ENCODE assay signal across 19 mouse cellular contexts in genomic region chr8:102497160-102497559, GRCm38 (mm10).
DNase-seq lines count a peak whose midpoint lies in the region; ATAC-seq and TF ChIP-seq lines count a peak whose summit lies in the region.
"Had no signal": no experiment of that assay in that cellular context is flagged by ENCODE, and none has a peak within 500 bp of the region (broad histone marks: within the 10 kb centered on the region; RNA-seq: fewer than 3 reads in every experiment).

No protein-coding gene starts in this region.

- no peak overlapping the region for H3K9ac ChIP-seq in forebrain, embryonic 15.5 days (replicated peaks)
- H3K9ac ChIP-seq in forebrain, embryonic 11.5 days (ENCODE audit: low read length), result no peak overlapping the region
- H3K9ac ChIP-seq in kidney, postnatal 0 days (ENCODE audit: low read depth, low read length), result no peak overlapping the region
- H3K9ac ChIP-seq in embryonic facial prominence, embryonic 14.5 days (ENCODE audit: low read depth, low read length), result no peak overlapping the region
- no peak overlapping the region for H3K9ac ChIP-seq in forebrain, embryonic 16.5 days (replicated peaks; ENCODE audit: low read depth, low read length)
- H3K9ac ChIP-seq: heart, embryonic 15.5 days; hindbrain, embryonic 13.5 days had no signal

- no peak overlapping the region for H3K27ac ChIP-seq in forebrain, embryonic 15.5 days (replicated peaks)
- H3K27ac ChIP-seq in forebrain, embryonic 11.5 days (ENCODE audit: low read depth, low read length), result no peak overlapping the region
- no peak overlapping the region for H3K27ac ChIP-seq in kidney, postnatal 0 days
- H3K27ac ChIP-seq in embryonic facial prominence, embryonic 14.5 days (replicated peaks; ENCODE audit: low read depth, low read length), result no peak overlapping the region
- no peak overlapping the region for H3K27ac ChIP-seq in forebrain, embryonic 16.5 days (ENCODE audit: low read length)
- H3K27ac ChIP-seq: heart, adult 2 months; heart, embryonic 15.5 days; hindbrain, embryonic 13.5 days; hindbrain, postnatal 0 days had no signal

- no peaks in the 10 kb centered on the region for H3K36me3 ChIP-seq in forebrain, embryonic 15.5 days
- H3K36me3 ChIP-seq in forebrain, embryonic 11.5 days (ENCODE audit: control insufficient read depth, insufficient read depth, low read length), result no peaks in the 10 kb centered on the region
- H3K36me3 ChIP-seq in kidney, postnatal 0 days (ENCODE audit: insufficient read depth, low read length), result no peaks in the 10 kb centered on the region
- H3K36me3 ChIP-seq in embryonic facial prominence, embryonic 14.5 days (ENCODE audit: control insufficient read depth, insufficient read depth, low read length), result no peaks in the 10 kb centered on the region
- H3K36me3 ChIP-seq in forebrain, embryonic 16.5 days (ENCODE audit: control insufficient read depth, insufficient read depth), result no peaks in the 10 kb centered on the region
- H3K36me3 ChIP-seq: heart, embryonic 15.5 days; hindbrain, embryonic 13.5 days had no signal

- WGBS in forebrain, embryonic 15.5 days, result 81% methylated on average over 5 of the region's 5 CpGs
- WGBS in forebrain, embryonic 11.5 days, result 93% methylated on average over 5 of the region's 5 CpGs
- 22% methylated on average over 5 of the region's 5 CpGs for WGBS in kidney, postnatal 0 days
- WGBS in embryonic facial prominence, embryonic 14.5 days, result 54% methylated on average over 5 of the region's 5 CpGs
- 79% methylated on average over 5 of the region's 5 CpGs for WGBS in forebrain, embryonic 16.5 days

- H3K9me3 ChIP-seq in forebrain, embryonic 15.5 days, result no peaks in the 10 kb centered on the region
- H3K9me3 ChIP-seq in forebrain, embryonic 11.5 days (ENCODE audit: control insufficient read depth, low read length), result no peaks in the 10 kb centered on the region
- no peaks in the 10 kb centered on the region for H3K9me3 ChIP-seq in kidney, postnatal 0 days (replicated peaks; ENCODE audit: low read length)
- H3K9me3 ChIP-seq in embryonic facial prominence, embryonic 14.5 days (ENCODE audit: control insufficient read depth, low read length), result no peaks in the 10 kb centered on the region
- no peaks in the 10 kb centered on the region for H3K9me3 ChIP-seq in forebrain, embryonic 16.5 days (ENCODE audit: control insufficient read depth, low read length)
- H3K9me3 ChIP-seq: heart, embryonic 15.5 days; hindbrain, embryonic 13.5 days had no signal

- no peaks in the 10 kb centered on the region for H3K27me3 ChIP-seq in forebrain, embryonic 15.5 days
- no peaks in the 10 kb centered on the region for H3K27me3 ChIP-seq in forebrain, embryonic 11.5 days (ENCODE audit: control insufficient read depth, insufficient read depth, low read length)
- no peaks in the 10 kb centered on the region for H3K27me3 ChIP-seq in kidney, postnatal 0 days (ENCODE audit: insufficient read depth, low read length)
- H3K27me3 ChIP-seq in embryonic facial prominence, embryonic 14.5 days (replicated peaks; ENCODE audit: control insufficient read depth, insufficient read depth, low read length), result no peaks in the 10 kb centered on the region
- no peaks in the 10 kb centered on the region for H3K27me3 ChIP-seq in forebrain, embryonic 16.5 days (replicated peaks; ENCODE audit: control insufficient read depth, insufficient read depth, low read length)
- H3K27me3 ChIP-seq: heart, embryonic 15.5 days; hindbrain, embryonic 13.5 days had no signal

- no peak for DNase-seq in forebrain, embryonic 11.5 days (ENCODE audit: low spot score)
- DNase-seq in kidney, postnatal 0 days (ENCODE audit: low spot score), result peak; percentile 64
- DNase-seq in kidney, adult 9 months, result no peak
- peak; percentile 26 for DNase-seq in embryonic facial prominence, embryonic 14.5 days (ENCODE audit: low spot score)
- DNase-seq in frontal cortex, adult 2 months (ENCODE audit: extremely low spot score in 1 of 2, low spot score in 1 of 2), result no peak
- DNase-seq: adrenal gland, postnatal 14 days; cerebellum, adult 11-12 months; cerebellum, adult 9-10 months; cerebellum, postnatal 25 days; gastrocnemius, postnatal 14 days; heart, adult 2 months; heart, postnatal 14 days; kidney, adult 2 months had no signal

- no peak overlapping the region for H3K4me3 ChIP-seq in forebrain, embryonic 15.5 days
- no peak overlapping the region for H3K4me3 ChIP-seq in forebrain, embryonic 11.5 days (ENCODE audit: low read depth, low read length)
- no peak overlapping the region for H3K4me3 ChIP-seq in kidney, postnatal 0 days (replicated peaks; ENCODE audit: low read depth, low read length)
- H3K4me3 ChIP-seq in embryonic facial prominence, embryonic 14.5 days (ENCODE audit: low read depth, low read length), result no peak overlapping the region
- no peak overlapping the region for H3K4me3 ChIP-seq in forebrain, embryonic 16.5 days (replicated peaks; ENCODE audit: low read length)
- H3K4me3 ChIP-seq: heart, adult 2 months; heart, embryonic 15.5 days; hindbrain, embryonic 13.5 days had no signal

- ATAC-seq in forebrain, embryonic 15.5 days (replicated peaks), result 0 out of 2 replicates have a peak, but pooled peaks have one; percentile 55
- ATAC-seq in forebrain, embryonic 11.5 days (replicated peaks; ENCODE audit: low FRiP score), result no peak
- no peak for ATAC-seq in kidney, postnatal 0 days (replicated peaks; ENCODE audit: low FRiP score, low read depth)
- no peak for ATAC-seq in embryonic facial prominence, embryonic 14.5 days (ENCODE audit: low read depth)
- ATAC-seq in forebrain, embryonic 16.5 days, result 0 out of 2 replicates have a peak, but pooled peaks have one; percentile 33
- ATAC-seq: hindbrain, postnatal 0 days had no signal

- TF ChIP-seq CTCF in kidney, postnatal 0 days (IDR thresholded peaks at IDR 0.05; ENCODE audit: low read depth), result no peak

- H3K4me1 ChIP-seq in forebrain, embryonic 15.5 days, result 0 out of 2 replicates have a peak, but pooled peaks cover 5% of the 10 kb centered on the region
- no peaks in the 10 kb centered on the region for H3K4me1 ChIP-seq in forebrain, embryonic 11.5 days (replicated peaks; ENCODE audit: control insufficient read depth, insufficient read depth, low read length)
- no peaks in the 10 kb centered on the region for H3K4me1 ChIP-seq in kidney, postnatal 0 days (replicated peaks; ENCODE audit: insufficient read depth, low read length)
- H3K4me1 ChIP-seq in embryonic facial prominence, embryonic 14.5 days (ENCODE audit: control insufficient read depth, insufficient read depth, low read length), result peaks cover 9% of the 10 kb centered on the region; the same call in 1 of the 2 replicates
- H3K4me1 ChIP-seq in forebrain, embryonic 16.5 days (replicated peaks; ENCODE audit: control insufficient read depth, insufficient read depth, low read length), result peaks cover 3% of the 10 kb centered on the region; the same call in 1 of the 2 replicates
- H3K4me1 ChIP-seq: heart, embryonic 15.5 days; hindbrain, embryonic 13.5 days had no signal

- H3K4me2 ChIP-seq in forebrain, embryonic 15.5 days (replicated peaks), result no peak overlapping the region
- H3K4me2 ChIP-seq in forebrain, embryonic 11.5 days (ENCODE audit: low read depth, low read length, severe bottlenecking), result no peak overlapping the region
- H3K4me2 ChIP-seq in kidney, postnatal 0 days (ENCODE audit: low read length), result no peak overlapping the region
- H3K4me2 ChIP-seq in embryonic facial prominence, embryonic 14.5 days (ENCODE audit: low read depth, low read length), result no peak overlapping the region
- H3K4me2 ChIP-seq in forebrain, embryonic 16.5 days (ENCODE audit: low read length), result no peak overlapping the region
- H3K4me2 ChIP-seq: heart, embryonic 11.5 days; heart, embryonic 15.5 days; hindbrain, embryonic 13.5 days had no signal

Comparison
In these comparisons a context has a peak if more than half of its experiments do, and no peak if none do; other contexts are left out.
1. ATAC-seq: peak in forebrain, embryonic 15.5 days (single experiment) and forebrain, embryonic 16.5 days (single experiment); none in forebrain, embryonic 11.5 days (single experiment), kidney, postnatal 0 days (single experiment) and embryonic facial prominence, embryonic 14.5 days (single experiment).
2. DNase-seq: peak in kidney, postnatal 0 days (single experiment) and embryonic facial prominence, embryonic 14.5 days (single experiment); none in forebrain, embryonic 11.5 days (single experiment), kidney, adult 9 months (single experiment) and frontal cortex, adult 2 months (0 of 2).